16 mouse cellular contexts compared by ENCODE assay signal in the genomic region with DNA sequence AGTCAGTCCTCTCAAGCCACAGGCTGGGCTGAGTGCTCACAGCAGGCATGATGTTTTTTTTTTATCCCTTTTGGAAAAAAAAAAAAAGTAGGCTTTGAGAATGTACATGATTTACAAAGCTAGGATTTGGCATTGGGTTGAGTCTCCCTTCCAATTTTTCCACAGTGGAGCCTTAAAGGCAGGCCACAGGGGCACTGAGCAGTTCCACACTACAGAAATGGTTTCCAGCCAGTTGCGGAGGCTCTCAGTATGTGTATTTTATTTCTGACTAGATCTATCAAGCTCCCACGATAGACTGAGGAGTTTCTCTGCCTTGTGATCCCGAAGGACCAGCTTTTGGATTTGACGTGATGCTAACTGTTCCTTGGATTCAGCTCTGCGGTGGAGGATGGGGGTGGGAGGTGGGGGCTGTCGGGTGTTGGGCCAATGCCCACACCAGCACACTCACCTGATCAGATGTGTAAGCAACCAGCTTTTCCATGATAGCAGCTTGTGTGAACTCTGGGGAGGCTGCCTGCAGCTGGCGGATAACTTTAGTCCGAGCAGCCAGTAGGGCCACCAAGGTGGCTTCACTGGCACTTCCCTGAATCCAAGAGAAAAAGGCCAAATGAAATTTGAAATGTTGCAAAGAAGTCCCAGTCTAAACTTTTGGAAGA. TPM values are rescaled to one million over a fixed set of nuclear protein-coding genes. Genes with fewer than 3 reads are reported as not detected.
DNase-seq lines count a peak whose midpoint lies in the region; ATAC-seq and TF ChIP-seq lines count a peak whose summit lies in the region.
"Had no signal": no experiment of that assay in that cellular context is flagged by ENCODE, and none has a peak within 500 bp of the region (broad histone marks: within the 10 kb centered on the region; RNA-seq: fewer than 3 reads in every experiment).

No protein-coding gene starts in this region.

- TF ChIP-seq CTCF in intestine, postnatal 0 days (IDR thresholded peaks at IDR 0.05; ENCODE audit: low read depth) = no peak
- TF ChIP-seq CTCF in lung, postnatal 0 days (IDR thresholded peaks at IDR 0.05) = no peak

- DNase-seq in intestine, embryonic 14.5 days (ENCODE audit: low spot score) = peak; percentile 53
- DNase-seq in lung, postnatal 0 days (ENCODE audit: low spot score) = no peak
- DNase-seq in lung, postnatal 14 days = no peak
- no peak for DNase-seq in left cerebral cortex, adult 18-20 months (ENCODE audit: low spot score in 2 of 2)
- DNase-seq in retina, postnatal 1 day = no peak
- DNase-seq: cerebellum, adult 9-10 months; kidney, adult 9 months; layer of hippocampus, postnatal 36 days; liver; lung, adult 2 months; right cerebral cortex, postnatal 14 days; thymus, postnatal 4 days had no signal

- no peaks in the 10 kb centered on the region for H3K27me3 ChIP-seq in intestine, embryonic 14.5 days (replicated peaks; ENCODE audit: control insufficient read depth, insufficient read depth, low read length)
- no peaks in the 10 kb centered on the region for H3K27me3 ChIP-seq in intestine, postnatal 0 days (replicated peaks; ENCODE audit: control insufficient read depth, insufficient read depth, low read length)
- H3K27me3 ChIP-seq in lung, postnatal 0 days (replicated peaks; ENCODE audit: insufficient read depth, low read length) = no peaks in the 10 kb centered on the region
- H3K27me3 ChIP-seq in limb, embryonic 12.5 days = no peaks in the 10 kb centered on the region
- H3K27me3 ChIP-seq: forebrain, embryonic 13.5 days; hindbrain, embryonic 15.5 days had no signal

- peaks cover 27% of the 10 kb centered on the region; the same call in 1 of the 2 replicates for H3K4me1 ChIP-seq in intestine, embryonic 14.5 days (replicated peaks; ENCODE audit: control insufficient read depth, insufficient read depth, low read length)
- no peaks in the 10 kb centered on the region for H3K4me1 ChIP-seq in intestine, postnatal 0 days (replicated peaks; ENCODE audit: control insufficient read depth, insufficient read depth, low read length)
- H3K4me1 ChIP-seq in lung, postnatal 0 days (ENCODE audit: insufficient read depth, low read depth, low read length) = no peaks in the 10 kb centered on the region
- peaks cover 23% of the 10 kb centered on the region for H3K4me1 ChIP-seq in limb, embryonic 12.5 days (replicated peaks)

- 61% methylated on average over 8 of the region's 8 CpGs for WGBS in intestine, embryonic 14.5 days
- WGBS in intestine, postnatal 0 days = 81% methylated on average over 8 of the region's 8 CpGs
- WGBS in lung, postnatal 0 days = 71% methylated on average over 8 of the region's 8 CpGs
- WGBS in limb, embryonic 12.5 days = 77% methylated on average over 8 of the region's 8 CpGs

- no peak for TF ChIP-seq EP300 in lung, postnatal 0 days (IDR thresholded peaks at IDR 0.05)

- H3K36me3 ChIP-seq in intestine, embryonic 14.5 days (ENCODE audit: control insufficient read depth, insufficient read depth, low read length) = no peaks in the 10 kb centered on the region
- no peaks in the 10 kb centered on the region; the same call in 1 of the 2 replicates for H3K36me3 ChIP-seq in intestine, postnatal 0 days (ENCODE audit: control insufficient read depth, insufficient read depth)
- no peaks in the 10 kb centered on the region for H3K36me3 ChIP-seq in lung, postnatal 0 days (ENCODE audit: insufficient read depth, low read length)
- H3K36me3 ChIP-seq in limb, embryonic 12.5 days = no peaks in the 10 kb centered on the region
- H3K36me3 ChIP-seq: hindbrain, embryonic 15.5 days had no signal

- peak overlapping the region; percentile 84 for H3K27ac ChIP-seq in intestine, embryonic 14.5 days (ENCODE audit: low read depth)
- no peak overlapping the region for H3K27ac ChIP-seq in intestine, postnatal 0 days (ENCODE audit: low read depth, low read length)
- H3K27ac ChIP-seq in lung, postnatal 0 days (ENCODE audit: low read length) = peak overlapping the region; percentile 71; the same call in 1 of the 2 replicates
- H3K27ac ChIP-seq in limb, embryonic 12.5 days = peak overlapping the region; percentile 69; the same call in 1 of the 2 replicates
- H3K27ac ChIP-seq: forebrain, embryonic 13.5 days; hindbrain, embryonic 15.5 days had no signal

- no peak overlapping the region for H3K4me3 ChIP-seq in intestine, embryonic 14.5 days (ENCODE audit: low read depth, low read length)
- H3K4me3 ChIP-seq in intestine, postnatal 0 days (ENCODE audit: low read depth, low read length) = no peak overlapping the region
- H3K4me3 ChIP-seq in lung, postnatal 0 days (ENCODE audit: low read depth, low read length) = no peak overlapping the region
- no peak overlapping the region for H3K4me3 ChIP-seq in limb, embryonic 12.5 days (replicated peaks)
- H3K4me3 ChIP-seq: forebrain, embryonic 13.5 days; hindbrain, embryonic 15.5 days had no signal

- no peaks in the 10 kb centered on the region for H3K9me3 ChIP-seq in intestine, embryonic 14.5 days (ENCODE audit: control insufficient read depth, low read length)
- no peaks in the 10 kb centered on the region for H3K9me3 ChIP-seq in intestine, postnatal 0 days (ENCODE audit: control insufficient read depth)
- H3K9me3 ChIP-seq in lung, postnatal 0 days (ENCODE audit: low read length) = no peaks in the 10 kb centered on the region
- H3K9me3 ChIP-seq in limb, embryonic 12.5 days = no peaks in the 10 kb centered on the region
- H3K9me3 ChIP-seq: forebrain, embryonic 13.5 days; hindbrain, embryonic 15.5 days had no signal

- H3K9ac ChIP-seq in intestine, embryonic 14.5 days (ENCODE audit: low read length) = no peak overlapping the region
- H3K9ac ChIP-seq in intestine, postnatal 0 days (ENCODE audit: low read depth, low read length) = no peak overlapping the region
- H3K9ac ChIP-seq in lung, postnatal 0 days (replicated peaks; ENCODE audit: low read depth) = no peak overlapping the region
- H3K9ac ChIP-seq in limb, embryonic 12.5 days (replicated peaks) = no peak overlapping the region
- H3K9ac ChIP-seq: forebrain, embryonic 13.5 days; hindbrain, embryonic 15.5 days had no signal

- no peak overlapping the region for H3K4me2 ChIP-seq in intestine, embryonic 14.5 days (ENCODE audit: low read length)
- H3K4me2 ChIP-seq in intestine, postnatal 0 days (replicated peaks; ENCODE audit: low read depth) = no peak overlapping the region
- no peak overlapping the region for H3K4me2 ChIP-seq in lung, postnatal 0 days (replicated peaks; ENCODE audit: low read depth, low read length)
- no peak overlapping the region for H3K4me2 ChIP-seq in limb, embryonic 12.5 days
- H3K4me2 ChIP-seq: forebrain, embryonic 13.5 days; hindbrain, embryonic 15.5 days had no signal

- ATAC-seq in intestine, embryonic 14.5 days (replicated peaks; ENCODE audit: low FRiP score, low TSS enrichment, low read depth) = peak; percentile 43
- ATAC-seq in intestine, postnatal 0 days = no peak
- ATAC-seq in lung, postnatal 0 days = 0 out of 2 replicates have a peak, but pooled peaks have one; percentile 5
- no peak for ATAC-seq in limb, embryonic 12.5 days (ENCODE audit: insufficient number of reproducible peaks, insufficient read depth, low FRiP score, low TSS enrichment, low read depth)
- ATAC-seq: forebrain, embryonic 13.5 days had no signal

RNA-seq across cellular contexts. Expression of a gene that starts 33.4 kb away (rescaled TPM):
- polyA plus RNA-seq in intestine, embryonic 14.5 days (2014; fragmentation: Nextera tagmentation; extraction: Ambion mirVana) = 34.8 and 37.3 TPM in 2 replicates
- 19.2 and 20.9 TPM in 2 replicates for polyA plus RNA-seq in intestine, postnatal 0 days (2015; fragmentation: Nextera tagmentation; extraction: Ambion mirVana)
- 12.4 and 17.6 TPM in 2 replicates for polyA plus RNA-seq in lung, postnatal 0 days (2015; fragmentation: Nextera tagmentation; extraction: Ambion mirVana)
- polyA plus RNA-seq in limb, embryonic 12.5 days (2016; fragmentation: Nextera tagmentation; extraction: Ambion mirVana) = 11.9 and 13.0 TPM in 2 replicates
- total RNA-seq in left cerebral cortex, adult 18-20 months (2021) = 1 to 10 TPM; 3.9 to 4.2 TPM

RNA-seq across cellular contexts. Expression of a gene that starts 55.8 kb away (rescaled TPM):
- polyA plus RNA-seq in intestine, embryonic 14.5 days (2014; fragmentation: Nextera tagmentation; extraction: Ambion mirVana) = 61.7 and 63.7 TPM in 2 replicates
- polyA plus RNA-seq in intestine, postnatal 0 days (2015; fragmentation: Nextera tagmentation; extraction: Ambion mirVana) = 8.1 and 8.3 TPM in 2 replicates
- polyA plus RNA-seq in lung, postnatal 0 days (2015; fragmentation: Nextera tagmentation; extraction: Ambion mirVana) = 4.2 and 5.6 TPM in 2 replicates
- 74.5 and 78.1 TPM in 2 replicates for polyA plus RNA-seq in limb, embryonic 12.5 days (2016; fragmentation: Nextera tagmentation; extraction: Ambion mirVana)
- under 1 TPM; 0.33 to 0.44 TPM for total RNA-seq in left cerebral cortex, adult 18-20 months (2021)

Comparison
In these comparisons a context has a peak if more than half of its experiments do, and no peak if none do; other contexts are left out.
1. ATAC-seq: peak in intestine, embryonic 14.5 days (single experiment) and lung, postnatal 0 days (single experiment); none in intestine, postnatal 0 days (single experiment) and limb, embryonic 12.5 days (single experiment).